Mouse (Mus musculus) retina, postnatal 7 days (tissue): ENCODE measurements at regions not wholly inside any gene's neighbourhood (a gene's known extent, or its start where the extent isn't known, plus 50 kb on each side); places are given as distances from the start of the nearest gene placed in this dataset.

ENCODE experiments used
- DNase-seq: peaks from one replicate; pipeline ENCODE4 v3.0.0-alpha.2; 2012; ENCODE audit warnings: low read depth, low spot score

DNA sequence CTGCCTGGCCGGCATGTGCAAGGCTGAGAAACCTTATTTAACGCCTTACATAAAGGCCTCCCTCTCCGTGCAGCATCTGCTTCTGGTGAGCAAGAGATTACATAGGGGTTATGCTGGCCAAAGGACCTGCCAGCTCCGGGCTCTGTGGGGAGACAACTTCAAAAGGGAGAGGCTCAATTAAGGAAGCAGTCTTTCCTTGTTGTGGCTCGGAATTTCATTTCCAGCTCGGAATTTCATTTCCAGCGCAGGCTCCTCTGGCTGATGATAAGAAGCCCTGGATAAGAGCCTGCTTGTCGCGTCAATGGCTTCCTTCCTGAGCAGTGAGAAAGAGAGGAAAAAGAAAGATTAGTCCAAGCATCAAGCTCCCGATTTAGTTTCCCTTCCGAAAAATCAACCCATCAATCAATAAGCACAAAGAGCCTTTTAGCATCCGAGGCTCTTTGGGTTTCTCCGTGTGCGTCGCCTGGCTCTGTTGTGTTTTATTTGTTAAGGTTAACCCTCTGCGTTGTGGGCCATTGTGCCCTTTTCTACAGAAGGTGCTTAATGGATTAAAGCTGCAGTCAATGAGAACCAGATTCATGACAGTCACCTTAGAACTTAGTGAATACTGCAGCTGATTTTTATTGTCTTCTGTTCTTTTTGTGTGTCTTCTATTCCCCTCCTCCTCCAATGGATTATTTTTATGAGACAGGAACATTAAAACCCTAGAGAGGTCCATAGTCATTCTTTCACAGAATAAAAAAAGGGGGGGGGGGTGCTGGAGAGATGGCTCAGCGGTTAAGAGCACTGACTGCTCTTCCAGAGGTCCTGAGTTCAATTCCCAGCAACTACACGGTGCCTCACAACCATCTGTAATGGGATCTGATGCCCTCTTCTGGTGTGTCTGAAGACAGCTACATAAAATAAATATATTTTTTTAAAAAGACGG, 218.3 kb downstream of the Myo1b start:
- DNase-seq = no peak

DNA sequence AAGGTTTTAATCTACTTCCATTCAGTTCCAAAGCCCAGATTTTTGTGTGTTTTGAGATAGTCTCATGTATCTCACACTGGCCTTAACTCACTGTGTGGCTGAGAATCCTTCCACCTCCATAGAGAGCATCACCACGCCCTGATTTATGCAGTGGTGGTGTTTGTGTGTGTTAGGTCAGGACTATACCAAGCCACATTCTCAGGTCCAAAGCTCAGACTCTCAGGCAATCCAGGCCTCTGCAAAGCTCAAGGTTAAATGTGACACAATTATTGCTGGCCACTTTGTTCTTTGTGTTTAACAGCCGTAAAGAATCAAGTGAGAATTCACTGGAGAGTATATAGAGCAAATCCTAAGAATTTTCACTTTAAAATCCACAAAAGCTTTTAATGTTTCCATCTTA, 218.2 kb upstream of the Nabp1 start:
- DNase-seq = no peak

GRCm38 (mm10) chr1:51690878-51691277, 212.7 kb upstream of the Nabp1 start:
- no peak for DNase-seq

GRCm38 (mm10) chr1:51689461-51690223, 211.4 kb upstream of the Nabp1 start:
- no peak for DNase-seq

DNA sequence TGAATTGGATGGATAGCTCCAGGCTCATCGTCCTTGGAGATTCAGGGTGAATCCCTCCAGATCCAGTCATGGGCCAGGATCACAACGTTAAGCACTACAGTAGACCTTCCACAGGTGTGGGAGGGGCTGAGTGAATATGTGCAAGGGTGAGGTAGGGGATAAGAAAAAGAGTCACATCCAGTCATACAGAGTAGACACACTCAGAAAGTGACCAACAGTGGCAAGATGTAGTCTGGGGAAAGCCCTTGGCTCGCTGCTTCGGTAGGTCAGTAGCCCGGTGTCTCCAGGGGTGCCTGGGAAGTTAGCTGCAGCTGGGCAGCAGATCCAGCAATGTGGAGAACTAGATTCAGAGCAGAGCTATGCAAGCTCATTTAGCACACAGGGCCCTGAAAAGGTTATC, 210.7 kb upstream of the Nabp1 start:
- DNase-seq = no peak

- no peak for DNase-seq
Observed at GRCm38 (mm10) chr1:51688224-51688545, 210.0 kb upstream of the Nabp1 start.

- DNase-seq = no peak
Observed at GRCm38 (mm10) chr1:51687484-51688223, 209.4 kb upstream of the Nabp1 start.

GRCm38 (mm10) chr1:51686759-51687158, 208.5 kb upstream of the Nabp1 start:
- DNase-seq = no peak

GRCm38 (mm10) chr1:51682273-51682672, 204.0 kb upstream of the Nabp1 start:
- DNase-seq = no peak

GRCm38 (mm10) chr1:51681872-51682271, 203.6 kb upstream of the Nabp1 start:
- no peak for DNase-seq

GRCm38 (mm10) chr1:51680725-51681124, 202.5 kb upstream of the Nabp1 start:
- no peak for DNase-seq

DNA sequence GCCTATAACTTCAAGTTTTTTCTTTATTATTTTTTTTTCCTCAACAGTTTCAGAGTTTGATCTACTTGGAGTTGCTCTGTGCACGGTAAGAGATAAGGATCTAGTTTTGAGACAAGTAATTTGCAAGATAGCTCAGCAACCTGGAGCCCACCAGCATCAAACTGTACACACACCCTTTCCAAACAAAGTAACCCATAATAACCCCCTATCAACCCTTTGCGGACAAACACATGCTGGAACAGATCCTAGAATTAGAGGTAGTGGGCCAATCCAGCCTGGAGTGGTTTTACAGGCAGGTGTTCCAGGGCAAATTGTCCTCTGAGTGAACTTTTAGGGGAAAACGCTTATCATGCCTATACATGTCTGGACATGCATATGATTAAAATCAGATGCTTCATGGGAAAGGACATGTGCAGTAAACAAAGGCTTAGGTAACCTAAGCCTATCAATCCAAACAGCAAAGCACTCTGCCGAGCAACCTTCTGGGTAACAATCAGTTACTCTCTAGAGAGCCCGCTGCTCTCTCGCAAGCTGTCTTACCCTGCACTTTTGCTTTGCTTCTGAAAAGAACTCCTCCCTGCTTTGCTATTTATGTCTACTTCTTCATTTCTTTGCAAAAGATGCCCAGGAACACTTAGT, 200.2 kb upstream of the Nabp1 start:
- no peak for DNase-seq

- DNase-seq = no peak
Observed at GRCm38 (mm10) chr1:51677802-51678201, 199.6 kb upstream of the Nabp1 start.

- no peak for DNase-seq
Observed at GRCm38 (mm10) chr1:51671691-51672090, 193.5 kb upstream of the Nabp1 start.

DNA sequence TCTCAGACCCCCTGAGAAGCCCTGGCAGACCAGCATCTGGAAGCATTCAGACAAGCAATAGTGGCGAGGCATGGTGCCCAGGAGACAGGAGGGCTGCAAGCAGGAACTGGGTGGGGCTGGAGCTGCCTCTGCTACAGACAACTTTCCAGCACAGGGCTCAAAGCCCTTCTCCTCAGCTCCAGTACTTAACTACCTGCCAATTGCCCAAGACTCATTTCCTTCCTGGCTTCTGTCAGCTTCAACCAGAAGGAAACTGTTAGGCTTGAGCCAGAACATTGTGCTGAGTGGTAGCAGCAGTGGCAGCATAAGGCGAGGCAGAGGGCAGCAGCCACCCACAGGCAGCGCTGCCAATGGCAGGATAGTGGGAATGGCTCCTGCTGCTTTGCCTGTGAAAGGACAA, 193.1 kb upstream of the Nabp1 start:
- DNase-seq = no peak

- no peak for DNase-seq
Observed at GRCm38 (mm10) chr1:51670009-51670408, 191.8 kb upstream of the Nabp1 start.

DNA sequence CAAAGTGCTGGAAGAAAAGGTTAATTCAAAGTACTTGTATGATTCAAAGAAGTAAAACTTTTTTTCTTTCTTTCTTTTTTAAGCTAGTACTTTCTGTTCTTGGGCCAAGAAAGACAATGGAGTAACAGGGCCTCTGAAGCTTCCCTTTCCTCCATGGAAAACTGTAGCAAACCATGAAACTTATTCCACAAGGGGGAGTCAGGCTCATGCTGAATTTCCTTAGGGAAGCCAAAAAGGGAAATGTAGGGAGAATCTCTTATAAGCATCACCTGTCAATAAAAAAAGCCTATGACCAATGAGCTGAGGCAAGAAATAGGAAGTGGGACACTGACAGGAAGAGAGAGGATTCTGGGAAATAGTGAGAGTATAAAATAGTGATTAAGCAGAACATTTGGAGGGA, 190.7 kb upstream of the Nabp1 start:
- DNase-seq = no peak

DNA sequence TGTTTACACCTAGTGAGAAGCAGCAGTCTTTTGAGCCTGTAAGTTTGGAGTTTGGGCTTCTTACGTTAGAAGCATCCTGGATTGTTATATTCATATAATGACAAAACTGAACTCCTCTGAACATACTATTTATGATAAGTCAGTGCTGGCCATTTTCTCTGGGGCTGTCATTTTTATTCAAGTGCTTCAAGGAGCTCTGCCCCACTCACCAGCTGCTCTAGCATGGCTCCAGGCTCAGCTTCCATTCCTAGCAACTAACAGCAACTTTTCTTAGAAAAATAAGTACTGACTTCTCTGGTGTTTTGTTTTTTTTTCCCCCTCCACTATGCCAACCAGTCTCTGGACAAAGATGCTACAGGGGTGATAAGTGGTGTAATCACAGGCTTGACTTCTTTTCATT, 182.3 kb upstream of the Nabp1 start:
- no peak for DNase-seq

DNA sequence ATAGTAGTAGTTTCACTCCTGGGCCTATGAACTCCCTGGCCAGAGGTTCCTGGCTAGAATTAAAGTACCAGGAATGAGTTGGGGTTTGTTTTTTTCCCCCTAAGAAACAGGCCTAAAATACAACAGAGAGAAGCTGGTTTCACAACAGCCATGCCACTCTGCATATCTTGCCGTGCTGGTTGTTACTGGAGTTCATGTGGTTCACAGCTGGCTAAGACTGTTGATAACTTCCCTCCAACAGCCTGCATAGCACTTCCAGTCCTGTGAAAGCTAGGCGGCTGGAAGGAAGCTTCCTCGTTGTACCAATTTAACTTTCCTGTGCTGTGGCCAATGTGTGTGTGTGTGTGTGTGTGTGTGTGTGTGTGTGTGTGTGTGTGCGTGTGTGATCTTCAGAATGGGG, 179.0 kb upstream of the Nabp1 start:
- DNase-seq = no peak

DNA sequence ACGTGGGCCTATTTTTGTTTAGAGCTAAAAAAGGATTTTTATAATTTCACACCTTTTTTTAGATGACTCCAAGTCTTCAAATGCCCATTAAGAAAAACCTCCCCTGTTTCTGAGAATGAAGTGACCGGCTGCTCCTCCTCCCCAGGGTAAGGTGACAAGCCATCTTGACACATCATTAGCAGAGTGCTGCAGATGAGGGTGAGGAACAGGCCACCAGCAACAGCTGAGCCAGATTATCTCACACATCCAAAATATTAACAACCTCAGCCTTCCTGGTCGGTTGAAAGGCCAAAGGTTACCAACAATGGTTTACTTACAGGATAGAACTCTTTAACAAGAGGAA, 172.4 kb upstream of the Nabp1 start:
- no peak for DNase-seq

GRCm38 (mm10) chr1:51649963-51650652, 171.9 kb upstream of the Nabp1 start:
- DNase-seq = no peak
